Mouse (Mus musculus): ENCODE results near the gene Dpysl4.

DNA sequence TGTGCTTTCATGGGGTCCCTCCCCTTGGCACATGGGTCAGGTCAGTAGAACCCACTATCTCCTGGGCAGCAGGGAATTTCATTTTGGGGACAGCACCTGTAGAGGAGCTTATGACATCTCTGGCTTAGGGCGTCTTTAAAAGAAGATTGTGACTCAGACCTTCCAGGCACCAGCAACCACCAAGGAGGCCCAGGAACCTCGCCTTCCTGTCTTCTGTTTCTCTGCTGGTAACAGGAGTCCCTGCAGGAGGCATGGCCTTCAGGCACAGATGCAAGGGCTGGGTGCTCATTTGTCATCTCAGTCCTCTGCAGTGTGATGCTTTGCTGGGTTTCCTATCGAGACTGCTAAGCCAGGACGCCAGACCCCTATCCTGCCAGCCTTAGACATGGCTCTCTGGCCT lies 43.2 kb downstream of the Dpysl4 start:
- no peak for TF ChIP-seq CTCF (IDR thresholded peaks at IDR 0.05; ENCODE audit: borderline replicate concordance, extremely low read depth, insufficient read depth, insufficient read length)
- no peak for TF ChIP-seq POLR2A (IDR thresholded peaks at IDR 0.05; ENCODE audit: borderline replicate concordance, extremely low read depth, insufficient read depth, insufficient read length, poor library complexity, severe bottlenecking)

Data from brain, embryonic 14.5 days (tissue).